Mouse (Mus musculus) hematopoietic stem cell, adult 5-6 weeks (primary cell): ENCODE measurements at regions not wholly inside any gene's neighbourhood (a gene's known extent, or its start where the extent isn't known, plus 50 kb on each side); places are given as distances from the start of the nearest gene placed in this dataset.

Experiments used
- ATAC-seq, 2 experiments: fragments of 125-278 bp in 1 of 2; replicated peaks in 1 of 2; 2 replicates each; pipeline ENCODE4 v1.8.0; 2016 to 2017; ENCODE audit warnings: inconsistent platforms in 2 of 2, mild to moderate bottlenecking in 2 of 2, moderate number of reproducible peaks in 2 of 2, low read depth in 1 of 2, moderate TSS enrichment in 1 of 2; ENCODE audit not compliant: low FRiP score in 2 of 2, poor library complexity in 2 of 2, severe bottlenecking in 2 of 2, insufficient read depth in 1 of 2, low TSS enrichment in 1 of 2

- no peak for ATAC-seq
These were observed 599.8 kb upstream of the Gcfc2 start for GRCm38 (mm10) chr6:81323690-81324089.

GRCm38 (mm10) chr6:81363969-81364529 is 559.4 kb upstream of the Gcfc2 start:
- no peak for ATAC-seq

GRCm38 (mm10) chr6:81388484-81388883 is 535.0 kb upstream of the Gcfc2 start:
- ATAC-seq = no peak

GRCm38 (mm10) chr6:81403122-81403521 is 520.3 kb upstream of the Gcfc2 start:
- ATAC-seq = no peak

GRCm38 (mm10) chr6:81413611-81414010 is 509.9 kb upstream of the Gcfc2 start:
- no peak for ATAC-seq

DNA sequence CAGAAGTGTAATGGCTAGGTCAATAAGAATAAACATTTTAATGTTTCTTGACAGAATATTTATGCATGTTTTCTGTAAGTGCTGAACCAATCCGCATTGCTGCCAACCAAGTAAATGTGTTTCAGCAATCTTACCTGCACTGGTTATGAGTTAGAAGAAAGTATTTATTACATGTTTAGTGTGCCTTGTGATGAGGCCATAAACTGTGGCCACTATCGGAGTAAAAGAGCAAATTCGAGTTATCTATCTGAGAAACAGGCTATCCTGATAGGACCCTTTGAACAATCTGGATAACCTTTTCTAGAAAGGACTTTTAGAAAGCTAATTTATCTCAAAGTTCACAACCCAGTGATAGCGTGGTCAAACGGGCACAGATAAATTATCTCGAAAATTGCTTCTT is 488.7 kb upstream of the Gcfc2 start:
- ATAC-seq = no peak

GRCm38 (mm10) chr6:81438951-81439722 is 484.3 kb upstream of the Gcfc2 start:
- ATAC-seq = no peak

DNA sequence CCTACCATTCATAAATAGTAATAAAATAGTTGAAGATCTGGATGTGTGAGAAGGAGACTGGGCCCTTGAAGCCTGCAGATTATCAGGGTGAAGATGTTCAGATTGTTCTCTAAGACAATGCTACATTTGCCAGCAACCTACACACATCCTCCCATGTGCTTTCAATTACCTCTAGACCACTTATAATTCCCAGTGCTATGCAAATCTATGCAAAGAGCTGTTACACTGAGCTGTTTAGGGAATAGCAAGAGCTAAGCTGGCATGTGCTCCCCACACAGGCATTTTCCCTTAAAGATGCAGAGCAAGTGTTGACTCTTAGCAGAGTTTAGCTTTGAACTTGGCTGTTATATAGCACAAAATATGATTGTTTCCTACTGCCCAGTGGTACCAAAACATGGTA is 482.1 kb upstream of the Gcfc2 start:
- no peak for ATAC-seq

DNA sequence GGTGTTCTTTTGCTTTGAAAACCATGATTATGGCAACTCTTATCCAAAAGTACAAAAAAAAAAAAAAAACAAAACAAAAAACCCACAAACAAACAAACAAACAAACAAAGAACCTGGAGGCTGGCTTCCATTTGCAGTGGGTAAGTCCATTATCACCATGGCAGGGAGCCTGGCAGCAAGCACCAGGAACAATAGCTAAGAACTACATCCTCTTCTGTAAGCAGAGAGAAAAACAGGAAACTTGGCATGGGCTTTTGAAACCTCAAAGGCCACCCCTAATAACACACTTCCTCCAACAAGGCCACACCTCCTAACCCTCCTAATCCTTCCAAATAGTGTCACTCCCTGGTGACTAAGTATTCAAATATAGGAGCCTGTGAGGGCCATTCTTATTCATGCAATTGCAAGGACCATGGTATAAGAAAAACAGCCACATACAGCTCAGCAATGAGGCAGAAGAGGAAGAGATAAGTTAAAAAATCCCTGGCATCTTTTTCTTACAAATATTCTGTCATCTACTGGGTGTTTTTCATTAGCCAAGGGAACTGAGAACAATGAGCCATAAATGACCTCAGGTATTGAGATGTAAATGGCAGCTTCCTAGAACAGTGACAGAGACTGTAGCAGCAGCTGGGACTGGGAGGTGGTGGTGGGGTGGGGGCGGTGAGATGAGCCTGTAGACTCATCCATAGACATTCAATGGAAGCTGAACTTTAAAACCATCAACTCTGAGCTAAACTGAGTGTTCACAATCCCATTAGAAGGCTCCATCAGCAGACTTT is 477.3 kb upstream of the Gcfc2 start:
- ATAC-seq = no peak

GRCm38 (mm10) chr6:81447701-81448100 is 475.8 kb upstream of the Gcfc2 start:
- peak; percentile 32 to 53; a peak in 3 of 4 replicates for ATAC-seq

- ATAC-seq = no peak
These were observed 475.1 kb upstream of the Gcfc2 start for GRCm38 (mm10) chr6:81448366-81448765.

DNA sequence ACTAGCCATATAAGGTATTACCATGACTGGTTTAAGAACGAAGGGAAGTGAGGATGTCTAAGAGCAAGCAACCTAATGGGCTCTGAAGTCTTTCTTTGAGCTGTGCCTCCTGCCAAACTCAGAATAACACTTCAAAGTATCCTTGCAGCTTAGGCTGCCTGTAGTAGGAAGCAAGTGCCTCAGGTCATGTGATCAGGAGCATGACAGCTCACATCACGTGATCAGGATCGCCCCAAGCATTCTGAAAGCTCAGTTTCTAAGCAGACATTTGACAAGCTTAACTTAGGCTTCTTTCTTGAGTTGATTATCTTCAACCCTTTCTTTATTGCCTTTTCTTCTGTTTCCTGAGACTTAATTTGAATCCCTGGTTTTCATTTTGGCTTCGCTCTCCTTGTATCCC is 462.4 kb upstream of the Gcfc2 start:
- no peak for ATAC-seq

DNA sequence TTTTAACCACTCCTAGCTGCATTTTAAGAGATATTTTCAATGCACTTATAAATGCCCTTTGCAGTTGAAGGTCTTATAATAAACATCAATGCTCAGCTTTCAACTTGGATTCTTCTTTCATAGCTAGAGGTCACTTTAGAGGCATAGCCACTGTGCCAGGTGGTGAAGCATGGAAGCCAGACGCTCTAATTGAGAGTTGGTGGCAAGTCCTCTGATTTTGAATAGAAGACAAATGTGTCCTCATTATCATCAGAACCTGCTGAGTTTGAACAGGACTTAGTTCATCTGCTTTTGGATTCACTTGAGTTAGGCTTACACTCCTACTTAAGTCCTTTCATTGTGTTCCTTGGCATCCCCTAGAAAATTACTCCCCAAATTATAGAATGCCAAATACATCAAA is 459.0 kb upstream of the Gcfc2 start:
- ATAC-seq = no peak

- ATAC-seq = no peak
These were observed 456.9 kb upstream of the Gcfc2 start for GRCm38 (mm10) chr6:81466536-81466935.

- no peak for ATAC-seq
These were observed 452.0 kb upstream of the Gcfc2 start for GRCm38 (mm10) chr6:81471340-81471955.

DNA sequence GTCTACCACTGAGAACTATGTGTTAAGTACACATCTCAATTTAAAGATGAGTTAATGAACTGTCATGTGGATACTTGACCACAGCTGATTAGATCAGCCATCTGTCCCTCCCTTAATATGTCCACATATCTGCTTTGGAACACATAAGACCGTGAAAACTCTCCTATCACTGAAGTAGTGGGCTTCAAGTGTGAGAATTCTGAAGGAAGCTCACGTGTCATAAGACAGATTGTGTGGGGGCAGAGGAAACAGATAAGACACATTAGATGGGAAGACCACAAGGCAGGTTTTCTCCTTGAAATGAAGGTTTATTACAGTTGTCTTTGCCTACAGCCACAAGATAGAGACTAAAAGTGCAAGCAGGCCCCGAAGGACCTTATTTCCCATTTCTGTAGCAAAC is 451.0 kb upstream of the Gcfc2 start:
- ATAC-seq = no peak

DNA sequence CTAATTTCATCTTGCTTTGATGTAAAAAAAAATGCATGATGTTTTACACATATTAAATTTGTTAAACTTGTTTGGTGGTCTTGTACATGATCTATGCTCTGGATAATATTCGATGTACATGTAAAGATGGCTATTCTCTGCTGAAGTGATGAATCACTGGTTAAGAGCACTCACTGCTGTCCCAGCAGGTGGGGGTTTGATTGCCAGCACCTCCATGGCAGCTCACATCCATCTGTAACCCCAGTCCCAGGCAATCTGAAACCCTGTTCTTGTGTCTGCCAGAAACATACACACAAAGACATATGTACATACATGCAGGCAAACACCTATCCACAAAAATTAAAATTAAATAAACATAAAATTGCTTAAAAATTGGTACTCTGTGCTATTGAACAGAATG is 448.7 kb upstream of the Gcfc2 start:
- ATAC-seq = no peak

DNA sequence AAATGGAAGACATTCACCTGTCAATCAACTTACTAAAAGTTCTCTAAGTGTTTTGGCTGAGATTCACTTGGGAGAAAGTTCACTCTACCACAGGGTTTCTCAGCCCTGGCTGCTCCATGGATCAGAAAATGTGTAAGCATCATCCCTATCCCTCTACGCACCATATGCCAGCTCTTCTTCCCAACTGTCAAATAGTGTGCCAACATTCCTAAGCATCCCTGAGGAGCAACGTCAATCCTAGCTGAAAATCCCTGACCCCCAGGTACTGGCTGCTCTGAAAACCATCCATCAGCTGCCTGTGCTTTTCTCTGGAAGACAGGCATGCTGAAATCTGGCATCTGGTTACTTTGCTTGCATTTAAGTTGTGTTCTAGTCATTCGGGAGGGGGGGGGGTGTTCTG is 436.5 kb upstream of the Gcfc2 start:
- no peak for ATAC-seq
